Mouse (Mus musculus) limb, embryonic 14.5 days (tissue): ENCODE results near the gene Xrn2. TPM values are rescaled to one million over a fixed set of nuclear protein-coding genes. Genes with fewer than 3 reads are reported as not detected.

Experiments used
- ATAC-seq: fragments of 200-750 bp; cut with Nextera tagmentation; 2 replicates; pipeline ENCODE4 v1.8.0; 2017; ENCODE audit warnings: low read depth, moderate number of reproducible peaks, moderate TSS enrichment; ENCODE audit not compliant: low FRiP score
- DNase-seq: peaks from one replicate; pipeline ENCODE4 v3.0.0-alpha.2; 2015; ENCODE audit warnings: low spot score
- H3K27ac ChIP-seq: fragments of 300-500 bp; sonication (generic); replicated peaks from 2 replicates; pipeline ENCODE4 v1.5.1; 2014; ENCODE audit warnings: low read depth, mild to moderate bottlenecking, low read length, moderate library complexity, mixed read lengths
- H3K27me3 ChIP-seq: fragments of 300-500 bp; sonication (generic); 2 replicates; pipeline ENCODE4 v1.6.1; 2014; ENCODE audit warnings: low read length, mixed read lengths; ENCODE audit not compliant: control insufficient read depth, insufficient read depth
- H3K36me3 ChIP-seq: fragments of 300-500 bp; sonication (generic); 2 replicates; pipeline ENCODE4 v1.6.1; 2014; ENCODE audit warnings: mild to moderate bottlenecking, low read length, moderate library complexity, mixed read lengths; ENCODE audit not compliant: control insufficient read depth, insufficient read depth
- H3K4me1 ChIP-seq: fragments of 300-500 bp; sonication (generic); 2 replicates; pipeline ENCODE4 v1.6.1; 2014; ENCODE audit warnings: antibody characterized with exemption, low read length, mixed read lengths; ENCODE audit not compliant: control insufficient read depth, insufficient read depth
- H3K4me2 ChIP-seq: fragments of 300-500 bp; sonication (generic); replicated peaks from 2 replicates; pipeline ENCODE4 v1.6.1; 2014; ENCODE audit warnings: low read depth, mild to moderate bottlenecking, low read length, moderate library complexity; ENCODE audit not compliant: severe bottlenecking
- H3K4me3 ChIP-seq: fragments of 300-500 bp; sonication (generic); replicated peaks from 2 replicates; pipeline ENCODE4 v1.5.1; 2014; ENCODE audit warnings: low read length
- H3K9ac ChIP-seq: fragments of 300-500 bp; sonication (generic); 2 replicates; pipeline ENCODE4 v1.6.1; 2014; ENCODE audit warnings: mild to moderate bottlenecking, low read depth, low read length, moderate library complexity; ENCODE audit not compliant: severe bottlenecking
- H3K9me3 ChIP-seq: fragments of 300-500 bp; sonication (generic); 2 replicates; pipeline ENCODE4 v1.6.1; 2016; ENCODE audit warnings: low read length; ENCODE audit not compliant: control insufficient read depth
- POLR2A ChIP-seq: fragments of 200-500 bp; IDR thresholded peaks from 2 replicates; pipeline ENCODE4 v1.8.0; 2012; ENCODE audit warnings: inconsistent platforms, mild to moderate bottlenecking, moderate library complexity, borderline replicate concordance; ENCODE audit not compliant: insufficient read depth, insufficient read length; ENCODE audit errors: extremely low read depth
- WGBS: fragments of 180-500 bp; shearing (Covaris S2); extraction: QIAGEN DNeasy Blood & Tissue Kit; methylation state at CpG from one replicate; pipeline ENCODE4 v1.1.7; 2014; 5-methylcytosine and 5-hydroxymethylcytosine counted together
- polyA plus RNA-seq, 2 experiments: library from polyadenylated mRNA; depleted of rRNA in 1 of 2; stranded (reverse) in 1 of 2; unstranded in 1 of 2; fragments of >200 nt; fragmentation: Nextera tagmentation in 1 of 2; extraction: Ambion mirVana in 1 of 2; gene quantifications; 2 replicates each; pipeline versions ENCODE4 v1.2.1 to v1.2.3; 2012 to 2014

The Xrn2 gene
- polyA plus RNA-seq, 2 experiments, result 57.0 to 81.8 TPM

DNA sequence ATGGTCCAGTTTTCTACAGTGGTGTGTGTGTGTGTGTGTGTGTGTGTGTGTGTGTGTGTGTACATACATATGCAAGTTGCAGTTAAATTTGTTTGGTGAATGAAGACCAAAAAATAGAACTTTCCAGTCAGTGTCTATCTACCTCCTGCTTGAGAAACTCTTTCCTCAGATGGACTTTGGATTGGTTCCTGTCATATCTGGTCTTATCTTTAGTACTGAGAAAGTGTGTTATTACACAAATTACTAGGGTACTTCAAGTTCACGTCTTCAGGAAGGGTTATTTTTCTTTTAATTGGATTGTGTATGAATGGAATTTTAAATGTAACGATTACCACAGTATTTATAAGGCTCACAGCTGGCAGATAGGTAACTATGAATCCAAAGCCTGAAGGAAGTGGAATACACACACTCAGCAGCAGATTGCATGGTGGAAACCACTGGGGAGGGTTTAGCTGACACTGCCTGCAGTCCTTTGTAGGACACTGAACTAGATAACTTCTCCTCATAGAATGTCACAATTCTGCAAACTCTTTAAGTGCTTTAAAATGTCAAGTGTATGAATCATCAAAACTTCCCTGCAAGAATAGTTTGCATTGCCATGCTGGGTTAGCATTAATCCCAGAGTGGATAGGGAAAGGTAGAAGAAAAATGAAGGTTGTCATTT, 40.6 kb downstream of the Xrn2 start:
- Histone ChIP-seq H3K4me1 (no peaks in the 10 kb centered on the region), H3K27ac (no peak overlapping the region), H3K36me3 (peaks cover 67% of the 10 kb centered on the region), H3K4me3 (no peak overlapping the region), H3K4me2 (no peak overlapping the region), H3K27me3 (no peaks in the 10 kb centered on the region), H3K9ac (no peak overlapping the region), H3K9me3 (no peaks in the 10 kb centered on the region)
- WGBS, result 76% methylated on average over 2 of the region's 2 CpGs
- ATAC-seq (no peak), DNase-seq (no peak)
- TF ChIP-seq POLR2A, result no peak

DNA sequence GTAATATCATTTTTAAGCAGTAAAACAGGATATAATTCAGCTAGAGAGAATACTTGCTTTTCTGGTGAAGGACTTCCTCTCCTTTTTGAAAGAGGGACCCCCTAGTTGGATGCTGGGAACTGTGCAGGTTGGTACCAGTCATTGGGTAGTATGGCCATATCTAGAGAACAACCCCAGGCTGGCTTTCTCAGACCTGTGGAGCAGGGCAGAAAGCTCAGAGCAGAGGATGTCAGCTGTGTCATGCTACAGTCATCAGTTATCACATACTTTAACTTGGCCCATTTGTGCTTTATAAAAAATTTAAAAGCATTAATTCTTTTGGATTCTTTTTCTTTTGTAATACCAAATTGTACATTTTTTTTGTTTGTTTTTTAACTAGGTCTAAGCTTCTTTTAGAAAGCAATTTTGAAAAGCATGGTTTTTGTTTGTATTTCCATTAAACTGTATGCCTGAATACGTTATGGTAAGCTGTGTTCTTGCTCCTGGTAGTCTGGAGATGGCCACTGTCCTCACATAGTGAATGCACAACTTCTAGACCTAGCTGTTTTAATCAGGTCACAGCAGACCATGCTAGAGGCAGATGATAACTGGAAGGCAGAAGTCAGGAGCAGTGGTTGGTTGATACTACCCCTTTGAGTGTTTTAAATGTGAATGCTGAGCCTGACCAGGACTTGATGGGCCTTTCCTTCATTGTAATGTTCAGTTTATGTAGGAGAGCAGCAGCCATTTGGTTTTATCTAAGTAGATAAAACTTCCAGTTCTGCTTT, 54.9 kb downstream of the Xrn2 start:
- Histone ChIP-seq H3K4me1 (no peaks in the 10 kb centered on the region), H3K9ac (no peak overlapping the region), H3K27me3 (no peaks in the 10 kb centered on the region), H3K36me3 (peaks cover 44% of the 10 kb centered on the region), H3K27ac (no peak overlapping the region), H3K9me3 (no peaks in the 10 kb centered on the region), H3K4me2 (no peak overlapping the region), H3K4me3 (no peak overlapping the region)
- WGBS, result 90% methylated on average over 1 of the region's 1 CpGs
- no peak for TF ChIP-seq POLR2A
- DNase-seq, result no peak
- no peak for ATAC-seq

DNA sequence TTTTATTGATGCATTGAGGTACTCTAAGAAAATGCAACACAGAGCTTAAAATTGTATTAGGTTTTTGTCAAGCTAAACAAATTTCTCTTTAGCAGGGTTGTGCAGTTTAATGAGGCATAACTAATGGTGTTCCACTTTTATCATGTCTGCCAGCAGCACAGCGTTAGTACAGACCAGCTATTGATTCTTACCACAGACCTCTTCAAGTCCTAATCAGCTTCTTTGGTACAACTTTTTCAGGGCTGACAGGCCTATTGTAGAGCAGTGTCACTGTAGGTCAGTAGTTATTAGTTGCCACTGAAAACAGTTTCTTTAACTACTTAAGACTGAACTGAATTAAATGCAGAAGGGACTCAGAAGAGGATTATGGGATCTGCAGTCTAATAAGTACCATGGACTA, 56.3 kb downstream of the Xrn2 start:
- H3K9me3 ChIP-seq, result no peaks in the 10 kb centered on the region
- TF ChIP-seq POLR2A, result no peak
- ATAC-seq, result no peak
- no peak overlapping the region for H3K9ac ChIP-seq
- no peak overlapping the region for H3K4me3 ChIP-seq
- WGBS, result 76% methylated on average over 1 of the region's 1 CpGs
- no peak for DNase-seq
- H3K36me3 ChIP-seq, result peaks cover 42% of the 10 kb centered on the region
- H3K27ac ChIP-seq, result no peak overlapping the region
- H3K4me1 ChIP-seq, result no peaks in the 10 kb centered on the region
- no peak overlapping the region for H3K4me2 ChIP-seq
- H3K27me3 ChIP-seq, result no peaks in the 10 kb centered on the region

DNA sequence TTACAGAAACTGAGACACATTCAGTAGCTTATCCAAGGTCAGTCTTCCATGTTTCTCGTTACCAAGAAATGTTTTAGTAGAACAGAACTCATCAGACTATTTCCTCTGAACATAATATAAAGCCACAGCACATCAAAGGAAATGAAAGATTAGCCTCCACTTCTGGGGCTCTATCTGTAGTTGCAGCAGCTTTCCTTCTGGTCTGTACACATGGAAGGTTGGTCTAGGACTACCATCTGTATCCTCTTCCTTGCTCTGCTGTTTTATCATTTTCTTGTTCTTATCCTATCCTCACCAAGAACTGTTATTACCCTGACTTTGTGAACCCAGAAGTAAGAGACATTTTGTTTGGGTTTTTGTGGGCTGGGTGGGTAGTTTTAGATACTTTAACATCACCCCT, 57.5 kb downstream of the Xrn2 start:
- Histone ChIP-seq H3K4me1 (no peaks in the 10 kb centered on the region), H3K36me3 (peaks cover 40% of the 10 kb centered on the region), H3K4me3 (no peak overlapping the region), H3K9me3 (no peaks in the 10 kb centered on the region), H3K27ac (no peak overlapping the region), H3K27me3 (no peaks in the 10 kb centered on the region), H3K4me2 (no peak overlapping the region), H3K9ac (no peak overlapping the region)
- WGBS, result 79% methylated on average over 1 of the region's 1 CpGs
- no peak for TF ChIP-seq POLR2A
- ATAC-seq (no peak), DNase-seq (no peak)

DNA sequence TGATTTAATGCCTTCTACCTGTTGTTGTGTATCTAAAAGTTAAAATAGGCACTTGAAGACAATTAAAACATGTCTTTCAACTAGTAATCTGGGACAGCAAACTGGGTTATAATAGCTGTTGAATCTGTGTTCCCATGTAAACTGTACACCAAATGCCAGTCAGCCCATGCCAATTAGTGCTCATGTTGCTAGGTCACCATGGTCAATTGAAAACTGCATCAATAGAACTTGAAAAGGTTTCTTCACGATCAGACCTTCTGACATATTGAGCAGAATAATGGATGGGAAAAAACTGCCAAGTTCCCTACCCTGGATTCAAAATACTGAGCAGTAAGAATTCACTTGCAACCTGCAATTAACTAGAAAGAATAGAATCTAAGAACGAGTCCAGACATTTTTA, 61.2 kb downstream of the Xrn2 start:
- no peak for TF ChIP-seq POLR2A
- Histone ChIP-seq H3K4me3 (no peak overlapping the region), H3K27ac (no peak overlapping the region), H3K4me2 (no peak overlapping the region), H3K9ac (no peak overlapping the region), H3K9me3 (no peaks in the 10 kb centered on the region), H3K36me3 (peaks cover 51% of the 10 kb centered on the region), H3K27me3 (no peaks in the 10 kb centered on the region), H3K4me1 (no peaks in the 10 kb centered on the region)
- DNase-seq (no peak), ATAC-seq (no peak)
- WGBS, result 78% methylated on average over 2 of the region's 2 CpGs

DNA sequence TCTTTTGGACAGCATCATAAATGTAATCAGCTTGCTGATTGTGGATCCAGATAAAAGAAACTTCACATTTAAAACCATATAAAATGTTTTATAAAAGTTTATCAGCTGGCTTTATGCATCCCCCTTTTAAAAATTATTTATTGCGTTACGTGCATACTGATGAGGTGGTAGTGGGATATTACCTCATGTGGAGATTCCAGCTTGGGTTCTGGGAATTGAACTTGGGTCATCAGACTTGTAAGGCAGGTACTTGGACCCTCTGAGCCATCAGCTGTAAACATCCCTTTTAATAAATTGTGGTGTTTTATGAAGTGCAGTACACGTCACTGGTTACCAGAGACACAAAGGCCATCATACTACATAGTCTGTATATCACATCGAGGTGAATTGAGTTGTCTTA, 61.6 kb downstream of the Xrn2 start:
- Histone ChIP-seq H3K4me1 (no peaks in the 10 kb centered on the region), H3K27ac (no peak overlapping the region), H3K9me3 (no peaks in the 10 kb centered on the region), H3K36me3 (peaks cover 48% of the 10 kb centered on the region), H3K4me3 (no peak overlapping the region), H3K9ac (no peak overlapping the region), H3K27me3 (peaks cover under 1% of the 10 kb centered on the region; the same call in 1 of the 2 replicates), H3K4me2 (no peak overlapping the region)
- no peak for ATAC-seq
- WGBS, result 79% methylated on average over 4 of the region's 4 CpGs
- TF ChIP-seq POLR2A, result no peak
- DNase-seq, result no peak
